Mouse (Mus musculus): Measurements from ENCODE around the gene Parp16. TPM values are rescaled to one million over a fixed set of nuclear protein-coding genes. Genes with fewer than 3 reads are reported as not detected.

Gene Parp16
- polyA plus RNA-seq, 1 experiment from 2014 or later: 8.2 TPM

GRCm38 (mm10) chr9:65179817-65180624 lies 15.1 kb upstream of the Parp16 start:
- no peaks in the 10 kb centered on the region for H3K9me3 ChIP-seq (replicated peaks)
- WGBS (ENCODE audit: insufficient replicate concordance): 23% methylated on average over 17 of the region's 17 CpGs
- H3K27me3 ChIP-seq: peaks cover 78% of the 10 kb centered on the region
- H3K4me1 ChIP-seq (replicated peaks): peaks cover 10% of the 10 kb centered on the region; the same call in 1 of the 2 replicates
- no peak overlapping the region for H3K27ac ChIP-seq
- H3K4me3 ChIP-seq (replicated peaks): no peak overlapping the region
- H3K4me2 ChIP-seq: 0 out of 2 replicates have a peak overlapping the region, but pooled peaks have one; percentile 14
- no peak for DNase-seq
- no peaks in the 10 kb centered on the region for H3K36me3 ChIP-seq
- H3K9ac ChIP-seq: no peak overlapping the region
- peak; percentile 31; the same call in 1 of the 2 replicates for ATAC-seq (ENCODE audit: low read depth)

- H3K27me3 ChIP-seq: peaks cover 10% of the 10 kb centered on the region; the same call in 1 of the 2 replicates
- peak; percentile 59 for DNase-seq
- no peak overlapping the region for H3K4me2 ChIP-seq
- no peaks in the 10 kb centered on the region for H3K36me3 ChIP-seq
- H3K4me3 ChIP-seq (replicated peaks): no peak overlapping the region
- no peak overlapping the region for H3K9ac ChIP-seq
- peak; percentile 26; the same call in 1 of the 2 replicates for ATAC-seq (ENCODE audit: low read depth)
- H3K27ac ChIP-seq: no peak overlapping the region
- peaks cover 25% of the 10 kb centered on the region for H3K4me1 ChIP-seq (replicated peaks)
- H3K9me3 ChIP-seq (replicated peaks): no peaks in the 10 kb centered on the region
- WGBS (ENCODE audit: insufficient replicate concordance): 1% methylated on average over 3 of the region's 3 CpGs
These were observed 6.6 kb upstream of the Parp16 start for GRCm38 (mm10) chr9:65188599-65188998.

- H3K9me3 ChIP-seq (replicated peaks): no peaks in the 10 kb centered on the region
- no peaks in the 10 kb centered on the region for H3K36me3 ChIP-seq
- ATAC-seq (ENCODE audit: low read depth): no peak
- H3K4me3 ChIP-seq (replicated peaks): no peak overlapping the region
- H3K4me2 ChIP-seq: no peak overlapping the region
- WGBS (ENCODE audit: insufficient replicate concordance): 73% methylated on average over 7 of the region's 7 CpGs
- no peak for DNase-seq
- no peak overlapping the region for H3K27ac ChIP-seq
- no peaks in the 10 kb centered on the region for H3K27me3 ChIP-seq
- no peak overlapping the region for H3K9ac ChIP-seq
- H3K4me1 ChIP-seq (replicated peaks): peaks cover 41% of the 10 kb centered on the region
These were observed 4.8 kb upstream of the Parp16 start for GRCm38 (mm10) chr9:65190306-65190705.

GRCm38 (mm10) chr9:65191389-65191754 lies 3.8 kb upstream of the Parp16 start:
- H3K4me1 ChIP-seq (replicated peaks): peaks cover 52% of the 10 kb centered on the region
- H3K4me3 ChIP-seq (replicated peaks): no peak overlapping the region
- no peak for DNase-seq
- no peaks in the 10 kb centered on the region for H3K9me3 ChIP-seq (replicated peaks)
- no peak overlapping the region for H3K27ac ChIP-seq
- 57% methylated on average over 2 of the region's 2 CpGs for WGBS (ENCODE audit: insufficient replicate concordance)
- no peak overlapping the region for H3K9ac ChIP-seq
- H3K36me3 ChIP-seq: no peaks in the 10 kb centered on the region
- H3K27me3 ChIP-seq: no peaks in the 10 kb centered on the region
- no peak overlapping the region for H3K4me2 ChIP-seq
- ATAC-seq (ENCODE audit: low read depth): no peak

- Histone ChIP-seq H3K9ac (no peak overlapping the region), H3K4me3 (replicated peaks) (no peak overlapping the region), H3K36me3 (no peaks in the 10 kb centered on the region), H3K9me3 (replicated peaks) (no peaks in the 10 kb centered on the region), H3K4me1 (replicated peaks) (peaks cover 53% of the 10 kb centered on the region), H3K27ac (no peak overlapping the region), H3K27me3 (no peaks in the 10 kb centered on the region), H3K4me2 (no peak overlapping the region)
- DNase-seq (no peak), ATAC-seq (ENCODE audit: low read depth) (no peak)
- WGBS (ENCODE audit: insufficient replicate concordance): 55% methylated on average over 8 of the region's 8 CpGs
These were observed 3.2 kb upstream of the Parp16 start for GRCm38 (mm10) chr9:65191755-65192469.

GRCm38 (mm10) chr9:65193214-65193613 lies 1.9 kb upstream of the Parp16 start:
- Histone ChIP-seq H3K4me1 (replicated peaks) (peaks cover 66% of the 10 kb centered on the region), H3K4me3 (replicated peaks) (peak overlapping the region; percentile 14; the same call in 1 of the 2 replicates), H3K9ac (peak overlapping the region; percentile 34; the same call in 1 of the 2 replicates), H3K27ac (no peak overlapping the region), H3K27me3 (no peaks in the 10 kb centered on the region), H3K4me2 (peak overlapping the region; percentile 36), H3K9me3 (replicated peaks) (no peaks in the 10 kb centered on the region), H3K36me3 (no peaks in the 10 kb centered on the region)
- DNase-seq: peak; percentile 47
- WGBS (ENCODE audit: insufficient replicate concordance): 43% methylated on average over 12 of the region's 12 CpGs
- no peak for ATAC-seq (ENCODE audit: low read depth)

- Histone ChIP-seq H3K27ac (peak overlapping the region; percentile 96), H3K9ac (peak overlapping the region; percentile 57), H3K4me2 (peak overlapping the region; percentile 28), H3K4me3 (replicated peaks) (no peak overlapping the region), H3K9me3 (replicated peaks) (no peaks in the 10 kb centered on the region), H3K36me3 (no peaks in the 10 kb centered on the region), H3K27me3 (no peaks in the 10 kb centered on the region), H3K4me1 (replicated peaks) (peaks cover 90% of the 10 kb centered on the region)
- ATAC-seq (ENCODE audit: low read depth) (peak; percentile 4; the same call in 1 of the 2 replicates), DNase-seq (no peak)
- 22% methylated on average over 8 of the region's 8 CpGs for WGBS (ENCODE audit: insufficient replicate concordance)
These were observed 448 bp downstream of the Parp16 start for GRCm38 (mm10) chr9:65195621-65195981.

GRCm38 (mm10) chr9:65195982-65196737 lies 1.0 kb downstream of the Parp16 start:
- DNase-seq (no peak), ATAC-seq (ENCODE audit: low read depth) (peak; percentile 92)
- WGBS (ENCODE audit: insufficient replicate concordance): 3% methylated on average over 9 of the region's 9 CpGs
- Histone ChIP-seq H3K9ac (peak overlapping the region; percentile 57), H3K27ac (peak overlapping the region; percentile 96), H3K9me3 (replicated peaks) (no peaks in the 10 kb centered on the region), H3K4me3 (replicated peaks) (no peak overlapping the region), H3K27me3 (no peaks in the 10 kb centered on the region), H3K4me1 (replicated peaks) (peaks cover 93% of the 10 kb centered on the region), H3K36me3 (no peaks in the 10 kb centered on the region), H3K4me2 (peak overlapping the region; percentile 50)

- DNase-seq (peak; percentile 90), ATAC-seq (ENCODE audit: low read depth) (peak; percentile 53)
- H3K9me3 ChIP-seq (replicated peaks): no peaks in the 10 kb centered on the region
- 10% methylated on average over 26 of the region's 26 CpGs for WGBS (ENCODE audit: insufficient replicate concordance)
- H3K27me3 ChIP-seq: no peaks in the 10 kb centered on the region
- peak overlapping the region; percentile 50 for H3K4me2 ChIP-seq
- no peaks in the 10 kb centered on the region for H3K36me3 ChIP-seq
- H3K4me1 ChIP-seq (replicated peaks): peaks cover 89% of the 10 kb centered on the region
- peak overlapping the region; percentile 59 for H3K9ac ChIP-seq
- no peak overlapping the region for H3K4me3 ChIP-seq (replicated peaks)
- H3K27ac ChIP-seq: peak overlapping the region; percentile 96
These were observed 1.8 kb downstream of the Parp16 start for GRCm38 (mm10) chr9:65196738-65197569.

- no peaks in the 10 kb centered on the region for H3K9me3 ChIP-seq (replicated peaks)
- ATAC-seq (ENCODE audit: low read depth): peak; percentile 20; the same call in 1 of the 2 replicates
- H3K27ac ChIP-seq: peak overlapping the region; percentile 96
- peaks cover 84% of the 10 kb centered on the region for H3K4me1 ChIP-seq (replicated peaks)
- no peaks in the 10 kb centered on the region for H3K27me3 ChIP-seq
- H3K36me3 ChIP-seq: no peaks in the 10 kb centered on the region
- peak overlapping the region; percentile 59 for H3K9ac ChIP-seq
- no peak overlapping the region for H3K4me3 ChIP-seq (replicated peaks)
- WGBS (ENCODE audit: insufficient replicate concordance): 50% methylated on average over 6 of the region's 6 CpGs
- DNase-seq: peak; percentile 75
- peak overlapping the region; percentile 50 for H3K4me2 ChIP-seq
These were observed 2.7 kb downstream of the Parp16 start for GRCm38 (mm10) chr9:65197826-65198225.
